Mouse (Mus musculus) frontal cortex, postnatal 14 days (tissue): Measurements from ENCODE around the gene Arhgap20.

ENCODE experiments used
- DNase-seq, 2 experiments: peaks; one replicate each; pipeline ENCODE4 v3.0.0; 2022; ENCODE audit warnings: low spot score in 2 of 2

The Arhgap20 gene

DNA sequence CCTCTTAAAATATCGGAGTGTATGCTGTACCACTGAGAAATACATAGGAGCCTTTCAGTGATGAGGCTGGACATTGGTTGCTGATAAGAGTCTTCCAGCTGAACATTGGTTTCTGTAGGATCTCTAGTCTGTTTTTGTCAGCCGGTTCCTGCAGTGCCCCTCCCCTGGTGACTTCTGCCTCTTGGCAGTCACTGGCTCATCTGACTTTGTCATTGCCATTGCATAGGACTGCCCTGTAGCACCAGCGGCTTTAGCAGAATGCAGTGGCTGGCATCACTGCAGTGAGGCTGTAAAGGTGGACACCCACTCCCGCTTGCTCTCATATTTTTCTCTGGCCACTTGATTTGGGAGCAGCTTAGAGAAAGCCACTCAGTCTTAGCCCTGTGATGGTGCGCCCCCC, 33.1 kb downstream of the Arhgap20 start:
- DNase-seq, result no peak

DNA sequence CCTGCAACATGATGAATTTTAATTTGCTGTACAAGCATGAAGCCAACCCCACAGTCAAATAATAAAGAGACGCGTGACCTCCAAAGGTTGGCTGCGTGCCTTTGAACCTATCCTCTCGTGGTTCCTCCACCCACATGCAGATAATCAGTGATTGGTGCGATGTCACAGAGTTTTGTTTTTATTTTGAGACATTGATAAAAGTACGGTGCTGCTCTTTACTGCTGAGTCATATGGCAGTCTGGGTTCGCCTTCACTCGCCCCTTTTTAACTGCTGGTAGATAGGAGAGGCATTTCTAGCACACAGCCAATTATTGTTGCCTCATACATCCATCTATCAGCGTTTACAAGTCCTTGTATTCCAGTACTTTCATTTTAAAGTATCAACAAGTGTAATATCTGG, 34.0 kb downstream of the Arhgap20 start:
- DNase-seq, result no peak

DNA sequence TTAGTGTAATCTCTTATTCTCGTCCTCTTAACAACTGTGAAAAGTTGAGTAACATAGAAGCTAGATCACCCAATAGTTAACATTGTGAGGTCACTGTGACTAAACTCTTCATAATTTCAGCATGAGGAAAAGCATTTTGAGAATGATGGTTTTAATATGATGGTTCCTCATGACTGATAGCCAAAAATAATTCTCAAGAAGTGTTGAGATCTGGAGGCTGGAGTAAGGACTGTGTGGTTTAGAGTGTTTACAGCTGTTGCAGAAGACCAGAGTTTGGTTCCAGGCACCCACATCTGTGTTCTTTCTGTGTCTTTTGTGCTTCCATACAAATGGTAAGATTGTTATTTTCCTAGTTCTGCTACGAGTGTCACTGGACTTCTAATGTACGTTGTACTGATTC, 42.1 kb downstream of the Arhgap20 start:
- DNase-seq, result no peak

DNA sequence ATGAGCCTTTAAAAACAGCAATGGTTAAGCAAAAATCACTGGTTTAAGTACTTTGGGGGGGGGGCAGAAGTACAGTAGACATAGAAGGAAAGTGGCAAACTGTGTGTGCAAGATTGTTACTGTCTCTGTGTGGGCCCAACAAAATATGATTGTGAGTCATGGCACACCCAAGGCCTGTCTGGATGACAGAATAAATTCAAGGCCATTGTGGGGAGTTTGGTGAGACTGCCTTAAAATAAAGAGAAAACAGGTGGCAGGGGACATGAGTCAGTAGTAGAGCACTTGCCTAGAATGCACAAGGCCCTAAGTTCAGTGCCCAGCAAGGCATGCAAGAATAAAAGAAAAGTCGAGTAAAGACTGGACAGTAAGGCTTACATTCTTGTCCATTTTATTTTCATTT, 47.8 kb downstream of the Arhgap20 start:
- no peak for DNase-seq

DNA sequence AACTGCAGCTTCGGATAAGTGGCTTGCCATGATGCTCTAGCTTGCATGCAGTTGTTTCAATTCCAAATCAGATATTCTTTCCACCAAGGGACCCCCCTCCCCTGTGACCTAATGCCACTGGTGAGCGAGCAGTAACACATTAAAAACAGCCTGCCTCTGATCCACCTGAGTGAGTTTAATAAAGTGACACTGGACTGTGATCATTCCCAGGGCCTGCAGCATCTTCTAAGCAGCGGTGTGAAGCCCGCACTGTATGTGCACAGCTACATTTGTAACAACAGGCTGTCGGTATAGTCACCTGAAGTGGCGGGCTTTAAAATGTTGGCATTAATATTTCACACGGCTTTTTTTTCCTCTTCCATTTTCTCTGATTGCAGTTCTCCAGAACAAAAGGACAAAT, 59.4 kb downstream of the Arhgap20 start:
- DNase-seq, result no peak

DNA sequence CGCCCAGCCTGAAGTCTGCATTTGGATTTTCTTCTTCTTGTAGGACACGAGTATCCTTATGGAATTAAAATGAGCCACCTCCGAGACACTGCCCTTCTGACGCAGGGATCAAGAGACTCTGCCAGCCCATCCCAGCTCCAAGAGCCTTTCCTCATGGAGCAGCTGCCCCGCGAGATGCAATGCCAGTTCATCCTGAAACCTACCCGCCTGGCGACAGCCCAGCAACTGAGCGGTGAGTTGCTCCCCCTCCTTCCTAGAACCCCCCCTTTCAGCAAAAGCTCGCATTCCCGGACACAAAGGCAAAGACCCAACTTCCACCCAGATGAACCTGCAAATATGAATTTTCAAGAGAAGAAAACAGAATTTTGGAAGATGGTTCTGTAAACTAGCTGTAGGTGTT, 66.5 kb downstream of the Arhgap20 start:
- DNase-seq, result no peak

DNA sequence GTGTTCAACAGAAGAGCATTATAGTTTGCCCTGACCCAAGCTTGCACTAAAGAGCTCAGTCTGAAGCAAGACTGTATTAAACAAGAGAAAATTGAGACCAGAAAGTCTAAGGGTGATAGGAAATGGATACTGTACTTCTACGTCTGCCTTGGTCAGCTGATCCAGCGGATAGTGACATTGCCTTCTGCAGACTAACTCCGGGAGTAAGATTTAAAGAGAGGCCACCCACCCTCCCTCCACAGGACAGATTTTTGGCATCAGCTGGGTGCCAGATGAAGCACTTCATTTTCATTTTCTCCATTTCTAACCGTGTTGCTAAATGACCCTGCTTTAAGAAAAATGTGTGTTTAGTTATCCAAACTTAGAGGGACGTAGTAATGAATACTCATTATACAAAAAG, 67.2 kb downstream of the Arhgap20 start:
- no peak for DNase-seq

DNA sequence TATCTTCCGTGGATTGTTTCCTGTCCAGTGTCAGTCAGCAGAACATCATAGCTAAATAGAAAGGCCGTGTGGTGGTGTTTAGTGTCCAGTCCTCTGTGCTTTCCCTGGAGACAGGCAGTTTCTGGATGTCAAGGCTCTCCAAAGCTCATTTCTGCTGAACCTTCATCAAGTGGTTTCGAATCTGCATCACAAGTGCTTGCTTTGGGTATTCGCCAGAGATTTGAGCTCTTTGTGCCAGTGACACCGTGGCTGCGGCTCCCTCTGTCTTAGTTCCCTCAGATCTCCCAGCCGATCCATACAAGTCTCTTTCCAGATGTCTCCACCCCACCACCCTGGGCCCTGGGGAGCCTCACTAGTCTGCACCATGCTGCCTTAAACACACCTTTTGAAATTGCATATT, 72.6 kb downstream of the Arhgap20 start:
- DNase-seq, result no peak

DNA sequence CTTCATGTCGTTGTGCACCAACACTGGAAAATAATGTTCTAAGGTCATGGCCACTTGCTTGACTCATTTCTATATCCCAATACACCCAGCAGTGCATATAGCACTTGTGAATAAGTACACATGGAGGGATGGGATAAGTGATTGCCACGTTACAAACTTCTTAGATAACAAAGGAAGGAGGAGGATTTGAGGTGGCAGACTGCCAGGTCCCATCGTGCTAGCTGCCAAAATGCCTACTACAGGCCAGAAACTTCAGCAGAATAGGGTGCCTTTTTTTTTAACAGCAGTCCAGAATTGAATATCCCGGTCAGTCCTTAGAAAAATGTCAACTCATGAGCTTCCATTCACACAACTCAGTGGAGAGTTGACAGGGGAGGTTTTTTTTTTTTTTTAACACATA, 78.1 kb downstream of the Arhgap20 start:
- DNase-seq, result no peak

DNA sequence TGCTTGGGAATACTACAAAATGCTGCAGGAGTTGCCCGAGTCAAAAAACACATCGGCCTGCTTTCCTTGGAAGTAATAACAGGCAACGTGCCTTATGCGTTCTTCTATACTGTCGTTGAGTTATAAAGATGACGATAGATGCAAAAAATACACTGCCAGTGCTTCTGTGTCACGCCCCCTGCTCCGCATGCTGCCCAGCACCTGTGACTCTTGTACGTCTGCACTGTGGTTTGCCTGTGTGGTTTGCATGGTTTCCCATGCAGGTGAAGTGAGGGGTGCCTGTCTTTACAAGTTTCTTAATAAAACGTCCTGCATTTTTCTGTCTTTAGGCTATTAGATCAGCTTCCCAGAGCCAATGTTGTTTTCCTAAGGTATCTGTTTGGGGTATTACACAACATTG, 80.7 kb downstream of the Arhgap20 start:
- DNase-seq, result no peak

DNA sequence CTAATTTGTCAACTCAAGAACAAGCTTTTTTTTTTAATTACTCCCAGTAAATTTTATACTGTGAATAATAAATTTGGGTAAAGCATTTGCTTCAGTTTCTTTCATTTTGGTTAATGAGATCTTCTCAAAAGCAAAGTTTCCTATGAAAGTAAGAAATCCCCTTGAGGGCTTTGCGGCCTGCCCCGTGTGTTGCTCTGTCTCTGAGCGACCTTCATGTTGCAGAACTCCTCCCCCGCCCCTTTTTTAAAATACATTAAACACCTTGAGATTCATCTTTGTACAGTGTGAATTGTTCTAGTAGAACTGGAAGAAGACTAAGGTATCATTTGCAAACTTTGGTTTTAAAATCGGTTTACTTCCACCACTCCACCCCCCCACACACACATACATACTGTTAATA, 88.6 kb downstream of the Arhgap20 start:
- DNase-seq, result no peak

DNA sequence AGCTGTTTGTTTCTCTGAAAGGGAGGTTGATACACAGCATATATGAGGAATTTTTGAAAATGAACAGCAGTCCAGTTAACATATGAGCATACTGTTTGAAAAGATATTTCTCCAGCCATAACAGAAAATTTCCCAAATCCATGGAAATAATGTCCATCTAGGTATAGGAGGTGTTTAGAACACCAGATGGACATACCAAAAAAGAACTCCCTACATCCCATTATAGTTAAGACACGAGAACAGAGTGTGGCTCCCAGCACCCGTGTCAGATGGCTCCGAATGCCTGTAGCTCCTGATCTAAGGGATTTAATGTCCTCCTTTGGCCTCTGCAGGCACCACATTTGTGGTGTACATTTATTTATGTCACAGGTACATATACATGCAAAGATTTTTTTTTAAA, 99.1 kb downstream of the Arhgap20 start:
- no peak for DNase-seq

DNA sequence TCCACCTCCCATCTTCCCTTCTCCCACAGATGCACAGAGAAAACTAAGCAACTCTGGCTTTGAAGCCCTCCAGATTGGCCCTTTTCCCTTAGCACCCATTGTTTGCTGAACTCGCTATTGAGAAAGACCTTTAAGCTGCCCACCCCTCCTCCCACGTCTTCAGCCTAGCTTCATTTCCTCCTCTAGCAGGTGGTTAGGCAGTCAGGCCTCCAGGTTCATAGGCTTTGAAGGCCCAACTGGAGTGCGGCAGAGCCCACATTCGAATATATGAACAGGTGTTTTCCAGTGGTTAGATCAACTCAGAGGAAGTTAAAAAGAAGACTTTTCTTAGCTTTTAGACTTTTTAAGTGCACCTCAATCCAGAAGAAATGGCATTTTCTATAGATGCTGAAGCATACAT, 101.5 kb downstream of the Arhgap20 start:
- no peak for DNase-seq

DNA sequence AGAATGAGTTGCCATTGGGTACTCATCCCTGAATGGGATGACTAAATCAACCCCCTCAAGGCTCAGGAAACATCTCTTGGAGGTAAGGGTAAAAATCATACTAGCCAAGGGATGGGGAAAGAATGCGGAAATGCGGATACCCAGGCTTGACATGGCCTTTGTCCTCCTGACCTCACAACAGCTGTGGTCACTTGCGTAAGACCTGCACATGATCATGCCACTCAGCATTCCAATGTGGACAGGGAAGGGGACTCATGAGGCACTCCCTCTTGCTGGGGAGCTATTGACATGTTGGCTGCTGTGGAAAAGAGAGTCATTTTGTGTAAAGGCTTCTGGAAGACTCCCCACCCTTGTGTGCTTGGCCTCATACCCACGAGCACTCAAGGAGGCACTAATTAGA, 103.9 kb downstream of the Arhgap20 start:
- no peak for DNase-seq

DNA sequence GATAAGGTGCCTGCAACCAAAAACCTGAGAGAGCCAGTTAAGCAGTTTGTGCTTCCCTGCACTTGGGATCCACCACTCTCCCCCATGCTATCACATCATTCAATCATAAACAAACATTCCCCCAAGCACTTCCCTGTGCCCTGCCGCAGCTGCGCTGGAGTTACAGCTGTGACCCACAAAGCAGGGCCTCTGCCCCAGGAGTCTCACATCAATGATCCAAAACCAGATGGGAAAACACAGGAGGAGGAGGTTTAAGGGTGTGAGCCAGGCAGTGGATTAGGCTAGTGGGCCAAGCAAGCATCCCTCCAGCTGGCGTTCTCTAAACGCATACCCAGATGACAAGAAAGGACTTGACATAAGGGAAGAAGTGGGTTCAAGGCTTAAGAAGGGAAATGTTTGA, 109.2 kb downstream of the Arhgap20 start:
- no peak for DNase-seq

DNA sequence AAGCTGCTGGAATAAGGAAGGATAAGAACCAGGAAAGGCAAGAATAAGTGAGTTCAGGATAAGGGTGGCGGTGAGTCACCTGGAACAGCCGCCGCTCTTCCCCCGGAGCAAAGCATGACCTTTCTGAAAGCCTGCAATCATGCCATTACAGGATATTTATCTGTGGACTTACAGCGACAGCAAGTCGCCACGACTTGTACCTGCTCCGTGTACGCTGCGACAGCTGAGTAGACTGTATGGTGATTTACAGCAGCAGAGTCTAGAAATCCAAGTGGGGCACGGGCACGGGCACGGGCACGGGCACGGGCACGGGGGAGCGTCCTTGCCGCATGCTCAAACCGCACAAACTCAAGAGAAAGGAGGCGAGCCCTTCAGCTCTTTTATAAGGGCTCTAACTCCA, 110.4 kb downstream of the Arhgap20 start:
- no peak for DNase-seq

DNA sequence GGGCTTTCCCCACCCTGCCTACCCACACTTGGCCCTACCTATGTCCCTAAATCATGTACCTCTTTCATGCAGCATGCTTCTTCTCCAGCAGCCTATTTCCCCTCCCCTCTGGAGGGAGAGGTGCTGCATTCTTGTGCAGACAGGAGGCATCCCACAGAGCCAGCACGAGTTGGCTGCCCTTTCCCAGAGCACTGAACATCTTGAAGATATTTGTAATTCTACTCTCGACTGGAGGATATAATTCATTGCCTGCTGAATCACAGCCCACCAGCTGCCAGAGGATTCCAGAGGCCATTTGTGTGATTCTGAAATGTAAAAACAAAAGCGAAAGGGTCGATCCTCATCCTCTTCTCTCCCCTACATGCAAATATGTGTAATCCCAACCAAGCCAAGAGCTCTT, 116.2 kb downstream of the Arhgap20 start:
- DNase-seq, result peak in 1 of 2 experiments; percentile 10

DNA sequence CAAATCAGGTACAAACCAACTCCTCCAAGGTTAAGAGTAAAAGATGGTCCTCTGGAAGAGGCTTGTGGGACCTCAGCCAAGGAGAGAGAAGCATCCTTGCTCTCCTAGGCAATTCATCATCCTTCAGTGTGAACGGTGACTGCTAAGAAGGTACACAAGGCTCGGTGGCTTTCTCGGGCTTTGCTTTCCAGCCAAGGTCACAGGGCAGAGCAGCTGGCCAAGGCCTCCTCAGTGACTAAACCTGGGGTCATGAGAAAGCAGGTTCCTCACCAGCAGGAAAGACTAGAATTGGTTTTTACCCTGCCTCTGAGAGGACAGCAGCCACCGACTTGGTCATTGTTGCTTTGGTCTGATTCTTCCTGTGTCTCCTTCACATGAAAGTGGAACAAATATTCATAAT, 116.7 kb downstream of the Arhgap20 start:
- DNase-seq, result no peak

DNA sequence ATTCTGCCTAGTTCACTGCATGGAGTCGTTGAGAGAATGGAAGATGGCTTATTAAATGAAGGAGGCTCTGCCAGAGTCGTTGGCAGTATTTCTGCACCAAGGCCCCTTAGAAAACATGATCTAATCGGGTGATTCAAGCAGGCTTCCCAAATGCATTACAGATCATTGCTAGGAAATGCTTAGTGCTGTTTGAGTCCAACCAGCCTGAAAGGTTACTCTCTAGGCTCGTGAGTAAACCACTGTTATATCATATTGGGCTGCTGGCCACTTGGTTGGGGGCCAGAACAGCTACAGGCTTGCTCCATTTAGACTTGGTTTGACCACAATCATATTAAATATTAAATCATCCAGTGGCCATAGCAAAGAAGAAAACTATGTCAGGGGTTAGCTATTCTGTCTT, 118.2 kb downstream of the Arhgap20 start:
- DNase-seq, result no peak

DNA sequence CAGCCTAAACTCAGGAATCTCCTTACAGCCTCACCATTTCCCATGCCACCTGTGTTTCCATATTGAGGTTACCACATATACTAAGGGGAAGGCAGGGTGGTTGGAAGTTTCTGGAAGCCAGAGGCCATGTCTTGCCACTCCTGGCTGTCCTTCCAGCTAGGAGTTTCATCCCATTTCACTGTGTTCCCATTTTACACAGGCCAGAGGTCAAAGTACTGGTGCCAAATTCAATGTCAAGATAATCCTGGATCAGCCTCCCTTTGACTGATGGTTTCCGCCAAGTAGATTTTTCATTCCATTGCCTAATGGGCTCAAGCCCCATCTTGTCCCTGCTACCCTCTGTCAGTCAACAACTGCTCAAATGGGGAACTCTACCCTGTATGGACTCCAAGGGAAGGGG, 127.8 kb downstream of the Arhgap20 start:
- no peak for DNase-seq
